Mouse (Mus musculus): ENCODE measurements around the gene Mill2. TPM values are rescaled to one million over a fixed set of nuclear protein-coding genes. Genes with fewer than 3 reads are reported as not detected.

Mill2 gene
- polyA plus RNA-seq, 1 experiment from 2014 or later = 0.50 TPM

GRCm38 (mm10) chr7:18891872-18892599 is 52.3 kb downstream of the Mill2 start:
- Histone ChIP-seq H3K27me3 (ENCODE audit: control insufficient read depth, insufficient read depth, low read length) (no peaks in the 10 kb centered on the region), H3K27ac (no peak overlapping the region), H3K9me3 (ENCODE audit: control insufficient read depth, low read length) (no peaks in the 10 kb centered on the region), H3K4me1 (replicated peaks; ENCODE audit: control insufficient read depth, insufficient read depth, low read length) (peaks cover 14% of the 10 kb centered on the region), H3K9ac (peak overlapping the region; percentile 58), H3K4me3 (replicated peaks; ENCODE audit: low read length) (peak overlapping the region; percentile 36), H3K36me3 (replicated peaks; ENCODE audit: control insufficient read depth, insufficient read depth) (no peaks in the 10 kb centered on the region), H3K4me2 (replicated peaks) (peak overlapping the region; percentile 87)
- WGBS = 22% methylated on average over 33 of the region's 33 CpGs
- DNase-seq (ENCODE audit: low spot score) (peak; percentile 93), ATAC-seq (ENCODE audit: low FRiP score) (peak; percentile 67)

GRCm38 (mm10) chr7:18893009-18893408 is 53.2 kb downstream of the Mill2 start:
- no peaks in the 10 kb centered on the region for H3K27me3 ChIP-seq (ENCODE audit: control insufficient read depth, insufficient read depth, low read length)
- DNase-seq (ENCODE audit: low spot score) = no peak
- H3K9me3 ChIP-seq (ENCODE audit: control insufficient read depth, low read length) = no peaks in the 10 kb centered on the region
- peak overlapping the region; percentile 58 for H3K9ac ChIP-seq
- H3K4me2 ChIP-seq (replicated peaks) = peak overlapping the region; percentile 87
- no peaks in the 10 kb centered on the region for H3K36me3 ChIP-seq (replicated peaks; ENCODE audit: control insufficient read depth, insufficient read depth)
- 32% methylated on average over 26 of the region's 27 CpGs for WGBS
- H3K4me1 ChIP-seq (replicated peaks; ENCODE audit: control insufficient read depth, insufficient read depth, low read length) = peaks cover 14% of the 10 kb centered on the region
- peak; percentile 32; the same call in 1 of the 2 replicates for ATAC-seq (ENCODE audit: low FRiP score)
- H3K4me3 ChIP-seq (replicated peaks; ENCODE audit: low read length) = peak overlapping the region; percentile 36
- no peak overlapping the region for H3K27ac ChIP-seq

GRCm38 (mm10) chr7:18893651-18894430 is 54.1 kb downstream of the Mill2 start:
- Histone ChIP-seq H3K9ac (peak overlapping the region; percentile 58), H3K27ac (0 out of 2 replicates have a peak overlapping the region, but pooled peaks have one; percentile 22), H3K4me1 (replicated peaks; ENCODE audit: control insufficient read depth, insufficient read depth, low read length) (peaks cover 14% of the 10 kb centered on the region), H3K9me3 (ENCODE audit: control insufficient read depth, low read length) (no peaks in the 10 kb centered on the region), H3K36me3 (replicated peaks; ENCODE audit: control insufficient read depth, insufficient read depth) (no peaks in the 10 kb centered on the region), H3K4me3 (replicated peaks; ENCODE audit: low read length) (peak overlapping the region; percentile 36), H3K27me3 (ENCODE audit: control insufficient read depth, insufficient read depth, low read length) (no peaks in the 10 kb centered on the region), H3K4me2 (replicated peaks) (peak overlapping the region; percentile 87)
- WGBS = under 1% methylated on average over 40 of the region's 41 CpGs
- peak; percentile 26; the same call in 1 of the 2 replicates for ATAC-seq (ENCODE audit: low FRiP score)
- DNase-seq (ENCODE audit: low spot score) = peak; percentile 31

GRCm38 (mm10) chr7:18896536-18896935 is 56.8 kb downstream of the Mill2 start:
- no peak overlapping the region for H3K4me2 ChIP-seq (replicated peaks)
- ATAC-seq (ENCODE audit: low FRiP score) (no peak), DNase-seq (ENCODE audit: low spot score) (peak; percentile 70)
- 34% methylated on average over 5 of the region's 5 CpGs for WGBS
- H3K9ac ChIP-seq = no peak overlapping the region
- no peaks in the 10 kb centered on the region for H3K27me3 ChIP-seq (ENCODE audit: control insufficient read depth, insufficient read depth, low read length)
- H3K9me3 ChIP-seq (ENCODE audit: control insufficient read depth, low read length) = no peaks in the 10 kb centered on the region
- peaks cover 14% of the 10 kb centered on the region for H3K4me1 ChIP-seq (replicated peaks; ENCODE audit: control insufficient read depth, insufficient read depth, low read length)
- no peak overlapping the region for H3K4me3 ChIP-seq (replicated peaks; ENCODE audit: low read length)
- H3K36me3 ChIP-seq (replicated peaks; ENCODE audit: control insufficient read depth, insufficient read depth) = 0 out of 2 replicates have a peak, but pooled peaks cover 4% of the 10 kb centered on the region
- no peak overlapping the region for H3K27ac ChIP-seq

GRCm38 (mm10) chr7:18900513-18900912 is 60.7 kb downstream of the Mill2 start:
- Histone ChIP-seq H3K4me2 (replicated peaks) (no peak overlapping the region), H3K4me3 (replicated peaks; ENCODE audit: low read length) (no peak overlapping the region), H3K27ac (no peak overlapping the region), H3K27me3 (ENCODE audit: control insufficient read depth, insufficient read depth, low read length) (no peaks in the 10 kb centered on the region), H3K9ac (no peak overlapping the region), H3K4me1 (replicated peaks; ENCODE audit: control insufficient read depth, insufficient read depth, low read length) (no peaks in the 10 kb centered on the region), H3K36me3 (replicated peaks; ENCODE audit: control insufficient read depth, insufficient read depth) (0 out of 2 replicates have a peak, but pooled peaks cover 4% of the 10 kb centered on the region), H3K9me3 (ENCODE audit: control insufficient read depth, low read length) (no peaks in the 10 kb centered on the region)
- WGBS = 90% methylated on average over 2 of the region's 2 CpGs
- no peak for DNase-seq (ENCODE audit: low spot score)
- ATAC-seq (ENCODE audit: low FRiP score) = no peak

DNA sequence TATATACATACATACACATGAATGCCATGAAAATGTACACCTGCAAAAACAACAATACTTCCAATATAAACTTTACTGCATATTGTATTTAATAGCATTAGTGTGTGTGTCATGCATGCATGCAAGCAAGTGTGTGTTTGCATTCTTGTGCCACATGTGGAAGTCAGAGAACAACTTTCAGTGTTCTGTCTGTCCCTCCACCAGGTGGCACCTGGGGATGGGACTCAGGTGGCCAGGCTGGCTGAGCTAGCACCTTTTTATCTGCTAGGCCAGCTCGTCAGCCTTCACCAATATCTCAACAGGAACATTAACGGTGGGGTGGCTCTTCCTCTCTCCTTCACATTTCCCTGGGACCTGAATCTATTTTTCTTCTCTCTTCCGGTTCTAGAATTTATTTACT is 62.7 kb downstream of the Mill2 start:
- Histone ChIP-seq H3K9ac (no peak overlapping the region), H3K36me3 (replicated peaks; ENCODE audit: control insufficient read depth, insufficient read depth) (0 out of 2 replicates have a peak, but pooled peaks cover 4% of the 10 kb centered on the region), H3K27ac (no peak overlapping the region), H3K9me3 (ENCODE audit: control insufficient read depth, low read length) (no peaks in the 10 kb centered on the region), H3K27me3 (ENCODE audit: control insufficient read depth, insufficient read depth, low read length) (no peaks in the 10 kb centered on the region), H3K4me3 (replicated peaks; ENCODE audit: low read length) (no peak overlapping the region), H3K4me2 (replicated peaks) (no peak overlapping the region), H3K4me1 (replicated peaks; ENCODE audit: control insufficient read depth, insufficient read depth, low read length) (no peaks in the 10 kb centered on the region)
- ATAC-seq (ENCODE audit: low FRiP score) (no peak), DNase-seq (ENCODE audit: low spot score) (no peak)
- WGBS = 81% methylated on average over 3 of the region's 3 CpGs

GRCm38 (mm10) chr7:18904971-18905370 is 65.2 kb downstream of the Mill2 start:
- no peaks in the 10 kb centered on the region for H3K36me3 ChIP-seq (replicated peaks; ENCODE audit: control insufficient read depth, insufficient read depth)
- 86% methylated on average over 3 of the region's 3 CpGs for WGBS
- H3K27me3 ChIP-seq (ENCODE audit: control insufficient read depth, insufficient read depth, low read length) = no peaks in the 10 kb centered on the region
- H3K27ac ChIP-seq = no peak overlapping the region
- no peak for DNase-seq (ENCODE audit: low spot score)
- no peak overlapping the region for H3K4me3 ChIP-seq (replicated peaks; ENCODE audit: low read length)
- no peaks in the 10 kb centered on the region for H3K9me3 ChIP-seq (ENCODE audit: control insufficient read depth, low read length)
- no peak for ATAC-seq (ENCODE audit: low FRiP score)
- no peak overlapping the region for H3K9ac ChIP-seq
- H3K4me2 ChIP-seq (replicated peaks) = no peak overlapping the region
- peaks cover 7% of the 10 kb centered on the region; the same call in 1 of the 2 replicates for H3K4me1 ChIP-seq (replicated peaks; ENCODE audit: control insufficient read depth, insufficient read depth, low read length)

DNA sequence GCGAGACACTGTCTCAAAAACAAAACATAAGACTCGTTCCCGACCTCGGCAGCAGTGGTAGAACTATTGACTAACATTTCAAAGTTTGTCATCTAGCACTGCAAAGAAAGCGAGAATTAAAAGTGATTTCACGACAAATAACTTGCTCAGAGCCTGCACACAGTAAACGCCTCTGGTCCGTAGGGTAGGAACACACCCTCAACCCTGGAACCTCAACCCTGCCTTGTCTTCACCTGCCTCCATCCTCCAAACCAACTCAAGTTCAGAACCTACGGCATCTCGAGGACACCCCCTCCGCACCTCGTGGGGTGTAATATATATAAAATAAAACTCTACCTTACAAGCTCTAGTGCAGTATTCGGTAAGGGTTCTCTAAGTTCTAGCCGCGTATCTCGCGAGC is 70.0 kb downstream of the Mill2 start:
- H3K9me3 ChIP-seq (ENCODE audit: control insufficient read depth, low read length) = no peaks in the 10 kb centered on the region
- DNase-seq (ENCODE audit: low spot score) (no peak), ATAC-seq (ENCODE audit: low FRiP score) (no peak; the same call in 1 of the 2 replicates)
- H3K4me2 ChIP-seq (replicated peaks) = peak overlapping the region; percentile 56
- H3K27ac ChIP-seq = no peak overlapping the region
- peaks cover 12% of the 10 kb centered on the region; the same call in 1 of the 2 replicates for H3K4me1 ChIP-seq (replicated peaks; ENCODE audit: control insufficient read depth, insufficient read depth, low read length)
- H3K27me3 ChIP-seq (ENCODE audit: control insufficient read depth, insufficient read depth, low read length) = no peaks in the 10 kb centered on the region
- peak overlapping the region; percentile 52 for H3K4me3 ChIP-seq (replicated peaks; ENCODE audit: low read length)
- WGBS = 7% methylated on average over 17 of the region's 17 CpGs
- peak overlapping the region; percentile 45 for H3K9ac ChIP-seq
- no peaks in the 10 kb centered on the region for H3K36me3 ChIP-seq (replicated peaks; ENCODE audit: control insufficient read depth, insufficient read depth)

DNA sequence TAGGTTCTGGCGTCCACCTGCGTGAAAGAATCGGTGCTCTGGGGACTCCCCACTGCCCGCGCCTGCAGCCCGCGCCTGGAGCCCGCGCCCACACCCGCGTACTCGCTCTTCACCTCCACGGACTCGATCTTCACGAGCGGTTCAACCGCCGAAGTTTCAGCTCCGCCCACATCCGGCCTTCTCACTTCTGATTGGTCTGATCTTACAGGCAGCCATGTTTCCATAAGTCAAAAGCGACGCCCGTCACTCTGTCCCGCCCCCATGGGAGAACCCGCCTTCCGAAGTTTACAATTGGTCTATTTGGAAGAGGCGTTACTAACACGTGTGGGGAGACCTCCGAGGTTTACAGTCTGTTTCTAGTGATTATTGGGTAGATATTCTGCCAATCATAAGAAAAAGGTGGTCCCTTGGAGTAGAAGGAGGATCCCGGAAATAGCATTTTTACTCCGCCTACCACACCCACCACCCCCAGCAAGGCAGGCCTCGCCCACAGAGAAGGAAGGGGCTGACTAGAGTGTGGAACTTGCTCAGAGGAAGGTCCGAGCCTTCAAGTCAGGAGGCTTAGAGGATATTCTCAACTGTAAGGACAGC is 70.6 kb downstream of the Mill2 start, which contains the start of gene Ccdc61:
Ccdc61 (minus strand) TSS at position 175 of the 591 bp plus-strand sequence.
- peak; percentile 100 for ATAC-seq (ENCODE audit: low FRiP score)
- WGBS = under 1% methylated on average over 33 of the region's 33 CpGs
- peak within 1 kb of the TSS; percentile 52 for H3K4me3 ChIP-seq (replicated peaks; ENCODE audit: low read length)
- peak; percentile 100 for DNase-seq (ENCODE audit: low spot score)
- no peaks in the 10 kb centered on the region for H3K36me3 ChIP-seq (replicated peaks; ENCODE audit: control insufficient read depth, insufficient read depth)
- peaks cover 12% of the 10 kb centered on the region; the same call in 1 of the 2 replicates for H3K4me1 ChIP-seq (replicated peaks; ENCODE audit: control insufficient read depth, insufficient read depth, low read length)
- peak within 1 kb of the TSS; percentile 45 for H3K9ac ChIP-seq
- H3K4me2 ChIP-seq (replicated peaks) = peak within 1 kb of the TSS; percentile 59
- no peak within 1 kb of the TSS for H3K27ac ChIP-seq
- no peaks in the 10 kb centered on the region for H3K27me3 ChIP-seq (ENCODE audit: control insufficient read depth, insufficient read depth, low read length)
- H3K9me3 ChIP-seq (ENCODE audit: control insufficient read depth, low read length) = no peaks in the 10 kb centered on the region

Measured in hindbrain, embryonic 14.5 days (tissue).